Mouse (Mus musculus) ES-Bruce4 (cell line): ENCODE measurements around the gene Rsph1.

Source experiments
- CTCF ChIP-seq: IDR thresholded peaks from one replicate; pipeline ENCODE4 v1.8.1; 2011; ENCODE audit warnings: low read depth, low read length
- POLR2A ChIP-seq: IDR thresholded peaks from one replicate; pipeline ENCODE4 v1.8.1; 2011; ENCODE audit warnings: low read length; ENCODE audit not compliant: insufficient read depth

DNA sequence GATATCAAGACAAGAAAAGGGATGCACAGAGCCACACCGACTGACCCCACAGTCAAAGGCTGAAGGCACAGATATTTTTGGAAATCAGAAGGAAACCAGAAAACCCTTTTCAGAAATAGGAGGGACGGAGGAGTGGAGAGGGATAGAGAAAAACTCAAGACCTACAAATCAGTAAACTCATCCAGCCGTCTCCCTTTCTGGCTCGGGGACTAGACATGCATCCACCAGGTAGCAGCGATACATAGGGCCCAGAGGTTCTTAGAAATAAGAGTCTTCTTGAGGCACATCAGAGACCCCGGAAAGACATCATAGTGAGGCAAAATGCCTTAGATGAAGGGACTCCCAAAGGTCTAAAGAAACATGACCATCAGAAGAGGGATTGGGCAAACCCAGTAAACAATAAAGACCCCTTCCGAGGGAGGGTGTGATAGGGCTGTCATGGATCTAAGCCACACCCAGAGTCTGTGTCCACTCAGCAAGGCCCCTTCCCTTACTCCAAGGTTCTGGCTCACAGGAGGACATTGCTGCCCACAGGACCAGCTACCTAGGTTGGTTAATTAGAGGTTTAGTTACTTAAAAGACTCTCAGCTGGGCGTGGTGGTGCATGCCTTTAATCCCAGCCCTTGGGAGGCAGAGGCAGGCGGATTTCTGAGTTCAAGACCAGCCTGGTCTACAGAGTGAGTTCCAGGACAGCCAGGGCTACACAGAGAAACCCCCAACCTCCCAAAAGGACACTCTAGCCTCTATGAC is 4.6 kb downstream of the Rsph1 start:
- no peak for TF ChIP-seq CTCF
- TF ChIP-seq POLR2A, result no peak
